ENCODE assay signal across 25 mouse cellular contexts in genomic region chr7:34337268-34337667, GRCm38 (mm10).
"Had no signal": no experiment of that assay in that cellular context is flagged by ENCODE, and none has a peak within 500 bp of the region (broad histone marks: within the 10 kb centered on the region; RNA-seq: fewer than 3 reads in every experiment).

No protein-coding gene starts in this region.

- H3K27me3 ChIP-seq: hindbrain, embryonic 13.5 days; hindbrain, embryonic 15.5 days; kidney, embryonic 15.5 days; limb, embryonic 12.5 days; liver, embryonic 13.5 days; liver, embryonic 15.5 days had no signal

- DNase-seq: gastrocnemius, postnatal 14 days; gastrocnemius, postnatal 36 days; heart, adult 18-20 months; heart, postnatal 10 days; heart, postnatal 36 days; kidney, adult 11 months; kidney, adult 2 months; kidney, adult 9 months; kidney, postnatal 14 days; kidney, postnatal 36 days; liver; liver, embryonic 13.5 days; liver, postnatal 0 days had no signal

- H3K4me3 ChIP-seq: hindbrain, embryonic 13.5 days; hindbrain, embryonic 15.5 days; kidney, embryonic 15.5 days; layer of hippocampus, adult 2 months; left cerebral cortex, adult 2 months; limb, embryonic 10.5 days; limb, embryonic 12.5 days; liver, embryonic 13.5 days; liver, embryonic 15.5 days had no signal

- ATAC-seq: hindbrain, postnatal 0 days; intestine, embryonic 16.5 days; liver, postnatal 0 days had no signal

- H3K9me3 ChIP-seq: hindbrain, embryonic 15.5 days; limb, embryonic 10.5 days; liver, embryonic 13.5 days; liver, embryonic 15.5 days had no signal

- H3K4me2 ChIP-seq: hindbrain, embryonic 13.5 days; hindbrain, embryonic 15.5 days; kidney, embryonic 15.5 days; limb, embryonic 12.5 days; liver, embryonic 11.5 days; liver, embryonic 13.5 days; liver, embryonic 15.5 days had no signal

- H3K4me1 ChIP-seq: hindbrain, embryonic 13.5 days; hindbrain, embryonic 15.5 days; liver, embryonic 15.5 days had no signal

- H3K9ac ChIP-seq: hindbrain, embryonic 13.5 days; hindbrain, embryonic 15.5 days; kidney, embryonic 15.5 days; limb, embryonic 12.5 days; liver, embryonic 13.5 days; liver, embryonic 15.5 days; liver, postnatal 0 days had no signal

- H3K27ac ChIP-seq: hindbrain, embryonic 13.5 days; hindbrain, embryonic 15.5 days; hindbrain, postnatal 0 days; kidney, postnatal 0 days; layer of hippocampus, adult 2 months; left cerebral cortex, adult 2 months; limb, embryonic 10.5 days; liver, embryonic 13.5 days; liver, embryonic 15.5 days had no signal
